Mouse (Mus musculus) lung, adult 2 months (tissue): ENCODE results near the gene Ugt1a10.

Experiments
- CTCF ChIP-seq: fragments of 200-500 bp; IDR thresholded peaks from 2 replicates; pipeline ENCODE4 v1.5.1; 2011; ENCODE audit warnings: mild to moderate bottlenecking, low read length, control low read depth; ENCODE audit not compliant: insufficient read depth
- POLR2A ChIP-seq: fragments of 200-500 bp; IDR thresholded peaks from 2 replicates; pipeline ENCODE4 v1.6.1; 2011; ENCODE audit warnings: low read depth, mild to moderate bottlenecking, control low read depth, low read length, borderline replicate concordance; ENCODE audit errors: extremely low read depth

GRCm38 (mm10) chr1:88214462-88214952 is 159.3 kb downstream of the Ugt1a10 start:
- no peak for TF ChIP-seq POLR2A
- TF ChIP-seq CTCF = no peak
